In genomic region chr3:32043814-32044213, GRCm38 (mm10) we compare ENCODE assay signal across 15 mouse cellular contexts.
A peak's percentile ranks its signal among the peaks of the same experiment; 100 is the strongest.
DNase-seq lines count a peak whose midpoint lies in the region; ATAC-seq lines count a peak whose summit lies in the region.
"Had no signal": no experiment of that assay in that cellular context is flagged by ENCODE, and none has a peak within 500 bp of the region (broad histone marks: within the 10 kb centered on the region; RNA-seq: fewer than 3 reads in every experiment).

No protein-coding gene starts in this region.

- ATAC-seq in frontal cortex, adult (ENCODE audit: low TSS enrichment), result peak; percentile 95
- ATAC-seq: liver, embryonic 12.5 days; midbrain, embryonic 13.5 days had no signal

- no peak for DNase-seq in frontal cortex, postnatal 25 days (ENCODE audit: low spot score in 2 of 2)
- DNase-seq in brain, adult 2 months (ENCODE audit: low read depth, low spot score), result peak; percentile 91
- peak; percentile 85 for DNase-seq in cerebellum, adult 9-11 months
- DNase-seq in left cerebral cortex, adult 9 months (ENCODE audit: low spot score in 2 of 2), result peak; percentile 40 to 85
- DNase-seq in lung, postnatal 4 days, result no peak
- DNase-seq in kidney, adult 11 months, result no peak
- DNase-seq in lung, postnatal 14 days, result no peak
- DNase-seq: B cell, adult 2 months; embryo, embryonic 11 days; kidney, adult 9 months; lung, postnatal 10 days; thymus, adult 18-20 months had no signal

Comparison
In these comparisons a context has a peak if more than half of its experiments do, and no peak if none do; other contexts are left out.
1. DNase-seq: peak in brain, adult 2 months (single experiment), cerebellum, adult 9-11 months (single experiment) and left cerebral cortex, adult 9 months (2 of 2); none in frontal cortex, postnatal 25 days (0 of 2), lung, postnatal 4 days (0 of 2), kidney, adult 11 months (single experiment) and lung, postnatal 14 days (single experiment).